Mouse (Mus musculus) lung, postnatal 36 days (tissue): Measurements from ENCODE around the gene Cdk15.

ENCODE experiments used
- DNase-seq: peaks from one replicate; pipeline ENCODE4 v3.0.0; 2022; ENCODE audit warnings: mixed read lengths

Gene Cdk15

DNA sequence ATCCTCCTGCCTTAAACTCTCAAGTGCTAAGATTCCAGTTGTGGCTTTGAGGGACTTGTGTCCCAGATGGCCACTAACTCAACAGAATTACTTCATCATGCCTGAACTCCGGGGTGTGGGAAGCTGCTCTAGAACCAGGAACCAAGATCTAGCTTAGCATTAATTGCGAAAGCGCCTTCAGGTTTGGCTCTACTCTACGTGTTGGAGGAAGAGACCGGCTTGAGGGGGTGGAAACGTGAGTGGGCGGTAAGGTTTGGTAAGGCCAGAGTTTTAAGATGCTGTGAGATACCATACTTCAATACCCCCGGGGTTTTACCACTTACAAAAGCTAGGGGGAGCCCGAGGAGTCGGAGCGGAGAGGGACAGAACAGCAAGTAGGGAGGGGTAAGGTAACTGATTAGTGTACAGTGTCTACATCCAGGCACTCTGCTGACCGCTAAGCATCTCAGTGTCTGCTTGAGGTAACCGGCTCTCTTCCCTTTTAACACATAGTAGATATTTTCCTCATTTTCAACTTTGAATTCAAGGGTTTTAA lies 29.7 kb downstream of the Cdk15 start:
- DNase-seq: peak; percentile 11

- DNase-seq: no peak
Observed at GRCm38 (mm10) chr1:59287733-59288132, 31.0 kb downstream of the Cdk15 start.

- DNase-seq: no peak
Observed at GRCm38 (mm10) chr1:59291652-59292051, 34.9 kb downstream of the Cdk15 start.

DNA sequence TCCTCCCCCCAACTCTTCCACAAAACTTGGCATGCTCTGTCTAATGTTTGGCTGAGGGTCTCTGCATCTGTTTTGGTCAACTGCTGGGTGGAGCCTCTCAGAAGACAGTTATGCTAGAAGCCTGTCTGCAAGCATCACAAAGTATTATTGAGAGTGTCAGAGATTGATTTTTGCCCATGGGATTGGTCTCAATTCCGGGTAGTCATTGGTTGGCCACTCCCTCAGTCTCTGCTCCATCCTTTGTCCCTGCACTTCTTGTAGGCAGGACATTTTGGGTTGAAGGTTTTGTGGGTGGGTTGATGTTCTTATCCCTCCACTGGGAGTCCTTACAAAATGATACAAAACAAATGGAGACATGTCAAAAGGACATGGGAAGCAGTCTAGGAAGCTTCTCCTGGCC lies 39.1 kb downstream of the Cdk15 start:
- DNase-seq: no peak

DNA sequence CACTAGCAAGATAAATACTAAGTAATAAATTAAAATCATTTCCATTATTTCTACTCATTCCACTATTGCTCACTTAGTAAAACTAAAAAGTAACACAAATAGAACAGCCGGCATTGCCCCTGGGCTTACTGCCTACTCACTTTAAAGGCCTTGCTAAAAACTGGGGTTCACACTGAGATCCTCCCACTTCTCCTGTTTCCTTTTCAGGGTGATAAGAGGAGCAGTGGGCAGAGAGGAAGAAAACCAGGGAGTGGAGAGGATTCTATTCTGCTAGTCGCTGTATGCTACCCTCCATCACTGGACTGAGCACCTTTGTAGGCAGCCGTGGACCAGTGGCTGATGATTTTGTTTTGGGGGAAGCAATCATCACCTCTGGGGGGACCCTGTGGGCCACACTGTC lies 40.5 kb downstream of the Cdk15 start:
- no peak for DNase-seq

DNA sequence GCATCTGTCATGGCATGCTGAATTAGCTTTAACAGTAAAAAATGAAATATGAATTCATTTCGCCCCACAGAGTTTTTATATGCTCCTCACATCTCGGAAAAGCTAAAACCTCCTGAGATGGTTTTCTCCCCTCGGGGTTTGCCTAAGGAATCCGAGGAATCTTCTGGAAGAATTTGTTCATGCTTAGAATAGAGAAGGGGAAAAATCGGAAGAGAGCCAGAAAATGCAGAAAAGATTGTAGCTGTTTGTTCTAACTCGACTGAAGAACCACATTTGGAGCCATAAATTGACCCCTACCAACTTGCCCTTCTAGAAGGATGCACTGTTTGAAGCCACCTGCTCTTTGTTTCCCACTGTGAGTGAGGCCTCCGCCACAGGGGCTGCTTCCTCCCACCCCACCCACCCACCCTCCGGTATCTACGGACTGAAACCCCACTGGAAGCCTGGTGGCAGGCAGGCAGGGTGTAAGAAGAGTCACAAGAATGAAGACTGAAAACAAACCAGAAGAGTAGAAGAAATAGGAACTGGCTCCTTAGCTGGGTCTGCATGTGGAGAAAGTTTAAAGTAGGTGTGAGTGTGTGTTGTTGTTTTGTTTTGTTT lies 41.9 kb downstream of the Cdk15 start:
- DNase-seq: no peak

DNA sequence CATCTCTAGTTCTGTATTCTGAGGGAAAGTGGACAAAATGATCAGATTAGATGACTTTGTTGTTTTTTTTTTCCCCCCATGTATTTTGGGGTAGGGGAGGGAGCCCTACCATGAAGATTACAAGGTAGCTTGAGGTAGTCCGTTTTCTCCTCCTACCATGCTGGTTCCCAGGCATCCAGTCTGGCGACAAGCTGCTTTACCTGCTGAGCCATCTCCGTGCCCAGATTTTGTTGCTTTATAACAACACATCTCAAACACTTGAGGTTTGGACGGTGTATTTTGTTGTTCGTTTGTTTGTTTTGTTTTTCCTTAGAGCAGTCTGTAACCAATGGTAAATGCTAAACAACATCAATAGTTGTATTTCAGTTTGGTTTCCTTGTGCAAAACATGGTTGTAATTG lies 50.6 kb downstream of the Cdk15 start:
- DNase-seq: no peak

- DNase-seq: no peak
Observed at GRCm38 (mm10) chr1:59311292-59311885, 54.7 kb downstream of the Cdk15 start.

GRCm38 (mm10) chr1:59312187-59313153 lies 55.8 kb downstream of the Cdk15 start:
- no peak for DNase-seq

DNA sequence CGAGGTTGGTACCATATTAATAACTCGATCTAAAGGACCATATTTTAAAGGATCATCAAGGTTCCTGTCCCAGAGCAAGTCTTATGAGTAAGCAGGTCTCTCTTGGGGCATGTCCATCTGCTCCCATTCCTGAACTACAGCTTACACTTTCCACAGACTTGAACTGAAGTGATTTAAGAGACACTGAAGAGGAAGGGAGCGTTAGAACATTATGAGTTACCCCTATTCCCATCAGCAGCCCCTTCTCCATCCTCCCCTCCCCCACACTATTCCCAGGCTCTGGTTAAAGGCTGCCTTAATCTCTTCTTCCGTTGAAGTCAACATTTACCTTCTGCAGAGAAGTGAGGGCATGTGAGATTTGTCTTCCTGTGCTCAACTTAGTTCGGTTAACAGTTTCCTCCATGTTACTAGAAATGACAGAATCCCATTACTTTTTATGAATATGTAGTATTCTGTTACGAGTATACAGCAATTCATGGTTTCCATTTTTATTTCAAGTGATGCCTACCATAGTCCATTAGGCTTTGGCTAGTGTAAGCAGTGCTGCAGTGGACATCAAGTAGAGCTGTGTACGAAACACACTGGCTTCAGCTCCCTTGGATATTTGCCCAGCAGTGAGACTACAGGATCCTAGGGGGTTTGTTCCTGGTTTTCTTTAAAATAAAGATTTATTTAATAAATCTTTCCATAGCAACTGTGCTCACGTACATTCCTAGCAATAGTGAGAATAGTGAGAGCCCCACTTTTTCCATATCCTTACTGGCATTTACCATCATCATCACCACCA lies 56.6 kb downstream of the Cdk15 start:
- no peak for DNase-seq

DNA sequence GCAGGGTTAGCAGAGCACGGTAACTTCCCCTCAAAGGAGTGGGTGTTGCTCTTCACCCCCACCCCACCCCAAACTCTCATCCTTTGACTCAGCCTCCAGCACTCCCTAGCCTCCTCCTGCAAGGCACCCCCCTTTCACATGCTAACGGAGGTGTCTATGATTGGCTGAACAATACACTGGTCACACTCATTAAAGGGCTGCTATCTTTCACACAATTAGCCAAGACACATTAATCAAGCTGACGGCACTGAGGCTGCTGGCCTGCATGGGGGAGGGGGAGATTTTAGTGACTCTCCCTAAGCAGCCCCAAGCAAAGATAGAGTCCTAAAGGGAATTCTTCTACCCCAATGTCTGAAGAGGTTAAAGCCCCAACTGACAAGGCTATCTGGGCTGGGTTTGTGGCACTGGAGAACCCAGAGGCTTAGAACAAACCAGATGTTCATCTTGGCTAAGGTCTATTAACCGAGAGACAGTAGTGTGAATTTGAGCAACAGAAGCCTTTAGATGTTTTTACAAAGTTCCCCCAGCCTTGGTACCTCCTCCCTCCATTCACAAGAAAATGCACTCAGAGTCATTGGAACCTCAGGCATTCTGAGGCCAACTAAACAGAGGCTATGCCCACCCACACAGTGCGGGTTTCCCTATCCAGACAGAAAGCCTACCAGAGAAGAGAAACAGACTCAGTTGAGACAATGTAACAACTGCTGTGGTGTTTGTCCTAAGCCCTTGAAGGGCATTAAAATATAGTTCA lies 58.5 kb downstream of the Cdk15 start:
- DNase-seq: no peak

- DNase-seq: peak; percentile 64
Observed at GRCm38 (mm10) chr1:59316031-59316385, 59.3 kb downstream of the Cdk15 start.

DNA sequence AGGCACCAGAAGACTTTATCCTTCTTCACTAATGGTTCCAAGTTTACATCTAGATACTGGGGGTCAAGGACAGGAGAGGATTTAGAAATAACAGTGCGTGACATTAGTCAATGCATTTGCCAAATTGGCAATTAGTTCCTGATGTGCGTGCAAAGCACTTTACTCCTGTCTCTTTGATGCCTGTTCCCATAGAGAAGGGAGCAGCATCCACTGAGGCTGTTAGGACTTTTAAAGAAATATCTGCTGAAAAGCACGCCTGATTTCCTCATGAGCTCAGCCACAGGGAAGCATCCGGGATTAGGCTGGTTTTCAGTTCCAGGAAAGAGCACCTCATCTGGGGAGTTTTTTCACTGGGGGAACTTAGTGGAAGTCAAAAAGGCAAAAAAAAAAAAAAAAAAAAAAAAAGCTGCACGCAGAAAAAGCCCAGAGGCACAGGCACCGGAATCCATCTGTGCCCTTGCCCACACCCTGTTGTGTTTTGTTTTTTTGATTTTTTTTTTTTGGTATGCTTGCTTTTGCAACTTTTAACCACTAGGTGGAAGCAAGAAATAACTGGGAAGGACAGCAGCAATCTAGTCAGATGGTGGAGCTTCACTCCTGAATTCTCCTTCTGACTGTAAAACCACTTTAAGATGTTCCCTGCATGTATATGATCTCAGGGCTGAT lies 59.8 kb downstream of the Cdk15 start:
- DNase-seq: peak; percentile 56

- no peak for DNase-seq
Observed at GRCm38 (mm10) chr1:59317397-59317796, 60.7 kb downstream of the Cdk15 start.

DNA sequence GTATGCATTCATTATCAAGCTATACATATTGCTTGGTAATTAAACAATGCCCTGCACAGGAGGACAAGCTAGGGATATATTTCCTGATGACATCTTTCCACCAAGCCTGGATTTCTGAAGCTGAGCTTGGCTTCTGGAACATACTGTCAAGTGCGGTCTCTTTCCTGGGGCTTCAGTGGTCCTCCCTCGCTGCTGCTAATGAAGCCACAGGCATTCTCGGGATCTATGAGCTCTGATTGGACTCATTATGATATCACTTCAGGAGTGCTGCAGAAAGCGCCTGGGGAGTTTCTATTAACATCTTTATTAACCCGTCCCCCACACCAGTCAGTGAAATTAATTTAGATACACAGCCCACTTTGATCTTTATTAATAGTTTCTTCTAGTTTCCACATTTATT lies 62.2 kb downstream of the Cdk15 start:
- no peak for DNase-seq

GRCm38 (mm10) chr1:59321076-59321879 lies 64.6 kb downstream of the Cdk15 start:
- DNase-seq: peak; percentile 38

GRCm38 (mm10) chr1:59321880-59322836 lies 65.5 kb downstream of the Cdk15 start:
- DNase-seq: no peak

- no peak for DNase-seq
Observed at GRCm38 (mm10) chr1:59326854-59327395, 70.2 kb downstream of the Cdk15 start.

GRCm38 (mm10) chr1:59332737-59333385 lies 76.2 kb downstream of the Cdk15 start:
- DNase-seq: no peak
